Mouse (Mus musculus) stomach, postnatal 0 days (tissue): ENCODE data around the gene Tmem236.

Experiments
- CTCF ChIP-seq: IDR thresholded peaks from 2 replicates; pipeline ENCODE4 v1.5.1; 2016; ENCODE audit warnings: antibody characterized with exemption, low read depth, mild to moderate bottlenecking, moderate library complexity
- EP300 ChIP-seq: optimal IDR thresholded peaks from 2 replicates; pipeline ENCODE3; 2016; ENCODE audit warnings: antibody characterized with exemption

- TF ChIP-seq CTCF: no peak
- TF ChIP-seq EP300: no peak
Observed at GRCm38 (mm10) chr2:14174334-14174733, at the start of gene Tmem236.
